Mouse (Mus musculus) mouse embryonic stem cell (cell line): ENCODE results near the gene Cbx5.

ENCODE experiments used
- in situ Hi-C, 2 experiments: fragments of 300-500 bp; cut with MboI; formaldehyde crosslinking; loops; 1 replicate in 1 of 2; 3 replicates in 1 of 2; pipeline ENCODE4 v1.14.3; 2019 to 2020; ENCODE audit warnings: low sequenced_read_pairs in 2 of 2, low pct_unique_long_range_greater_than_20kb in 1 of 2, mixed read lengths in 1 of 2; ENCODE audit not compliant: unreplicated experiment in 1 of 2

The Cbx5 gene

GRCm38 (mm10) chr15:103157585-103157984 lies 82.0 kb downstream of the Cbx5 start:
- in situ Hi-C loops, result no loop called here

DNA sequence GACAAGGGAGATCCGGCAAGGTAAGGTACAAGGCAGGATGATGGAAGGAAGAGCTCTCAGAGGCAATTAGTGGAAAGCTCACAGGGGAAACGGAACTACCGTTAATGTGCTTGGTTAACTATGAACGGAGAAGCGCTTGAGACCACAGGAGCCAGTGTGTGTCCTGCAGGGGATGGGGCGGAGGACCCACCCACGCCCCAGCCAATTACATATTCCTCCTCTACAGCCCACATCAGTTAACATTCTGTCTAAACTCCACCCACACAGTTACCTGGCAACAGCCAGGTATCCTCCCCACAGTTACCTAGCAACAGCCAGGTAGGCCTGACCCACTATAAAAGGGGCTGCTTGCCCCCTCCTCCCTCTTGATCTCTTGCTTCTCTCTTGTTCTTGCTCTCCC lies 82.7 kb downstream of the Cbx5 start:
- in situ Hi-C loops, result no loop called here

GRCm38 (mm10) chr15:103155366-103156321 lies 84.0 kb downstream of the Cbx5 start:
- in situ Hi-C loops, result no loop called here

- in situ Hi-C loops, result no loop called here
Observed at GRCm38 (mm10) chr15:103152890-103153610, 86.6 kb downstream of the Cbx5 start.

GRCm38 (mm10) chr15:103152371-103152770 lies 87.2 kb downstream of the Cbx5 start:
- in situ Hi-C loops, result no loop called here

GRCm38 (mm10) chr15:103147779-103148178 lies 91.8 kb downstream of the Cbx5 start:
- in situ Hi-C loops, result no loop called here

GRCm38 (mm10) chr15:103147422-103147690 lies 92.3 kb downstream of the Cbx5 start:
- in situ Hi-C loops, result no loop called here

DNA sequence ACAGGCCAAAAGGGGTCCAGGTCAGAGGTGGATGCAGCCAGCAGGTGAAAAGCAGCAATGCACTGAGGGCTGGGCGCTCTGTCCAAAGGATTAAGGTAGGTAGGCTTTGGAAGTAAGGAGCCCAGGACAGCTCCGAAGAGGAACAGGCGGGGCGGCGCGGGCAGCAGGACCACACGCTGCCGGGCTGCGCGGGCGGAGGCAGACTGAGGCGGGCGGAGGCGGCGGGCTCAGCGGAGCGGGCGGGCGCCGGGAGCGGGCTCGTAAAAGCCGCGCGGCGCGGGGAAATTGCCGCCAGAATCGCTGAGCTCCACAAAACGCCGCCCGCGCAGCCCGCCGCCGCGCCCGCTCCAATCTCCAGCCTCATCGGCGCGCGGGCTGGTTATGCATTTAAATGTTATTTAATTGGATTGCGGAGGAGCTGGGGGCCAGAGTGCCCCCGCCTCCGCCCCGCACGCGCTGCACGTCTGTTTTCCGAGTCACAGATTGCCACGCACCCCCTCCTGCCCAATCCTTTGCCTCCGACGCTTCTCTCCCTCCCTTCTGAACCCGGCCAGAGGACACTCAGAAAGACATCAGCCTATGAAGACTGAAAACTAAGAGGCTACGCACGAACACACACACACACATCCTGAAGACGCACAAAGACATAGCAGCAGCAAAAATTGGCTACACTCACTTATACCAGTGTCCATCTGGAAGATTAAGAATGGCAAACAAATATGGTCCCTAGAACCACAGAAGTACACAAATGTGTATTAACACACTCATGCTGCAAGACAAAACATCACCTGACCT lies 92.8 kb downstream of the Cbx5 start:
- in situ Hi-C loops, result no loop called here

DNA sequence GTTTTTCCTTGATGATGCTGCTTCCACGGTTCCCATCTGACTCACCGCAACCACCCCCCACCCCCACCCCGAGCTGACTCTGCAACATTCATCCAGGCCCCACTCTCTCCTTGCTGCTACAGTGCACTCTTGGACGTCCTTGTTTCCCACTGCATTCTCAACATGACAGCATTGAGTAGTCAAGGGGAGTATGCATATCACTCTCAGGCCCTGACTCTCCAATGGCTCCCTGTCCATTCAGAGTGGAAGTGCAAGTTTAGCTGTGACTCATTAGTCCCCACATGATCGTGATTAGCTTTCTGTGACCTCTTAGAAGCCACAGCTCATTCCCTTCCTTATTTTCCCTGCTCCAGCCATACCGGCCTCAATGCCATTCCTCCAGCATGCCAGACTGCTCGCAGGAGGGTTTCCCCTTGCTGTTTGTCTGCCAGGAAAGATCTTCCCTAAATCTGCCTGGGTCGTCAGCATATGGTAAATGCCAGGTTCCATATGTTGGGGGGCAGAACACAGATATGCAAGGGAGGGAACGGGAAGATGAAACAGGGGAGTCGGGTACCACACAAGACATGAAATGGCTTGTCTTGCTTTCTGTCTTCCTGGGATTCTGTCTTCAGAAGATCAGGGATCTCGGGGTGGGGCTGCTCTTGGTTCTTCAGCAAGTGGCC lies 93.8 kb downstream of the Cbx5 start:
- in situ Hi-C loops, result no loop called here

- in situ Hi-C loops, result no loop called here
Observed at GRCm38 (mm10) chr15:103144176-103144575, 95.4 kb downstream of the Cbx5 start.
